Mouse (Mus musculus) Patski (cell line): ENCODE results near the gene Ccdc82. TPM values are rescaled to one million over a fixed set of nuclear protein-coding genes. Genes with fewer than 3 reads are reported as not detected.
A peak's percentile ranks its signal among the peaks of the same experiment; 100 is the strongest.

ENCODE experiments used
- ATAC-seq: fragments of 100-300 bp; one replicate; pipeline ENCODE4 v1.8.0; 2021
- CTCF ChIA-PET: fragments of 350-600 bp; sonication (Branson Sonifier 250); formaldehyde crosslinking; loops from one replicate; lab custom pipeline; 2022; ENCODE audit warnings: inconsistent platforms; lab: Charles Lee
- POLR2A ChIA-PET: fragments of 350-600 bp; sonication (Branson Sonifier 250); formaldehyde crosslinking; loops from one replicate; lab custom pipeline; 2022; ENCODE audit warnings: antibody characterized with exemption, inconsistent platforms; lab: Charles Lee
- DNase-seq: peaks from one replicate; pipeline ENCODE4 v3.0.0-alpha.2; 2011; ENCODE audit warnings: low read depth, low spot score
- H3K27me3 ChIP-seq: fragments of 371-371 bp; one replicate; pipeline ENCODE4 v1.5.1; 2021
- CTCF ChIP-seq: fragments of 100-300 bp; IDR thresholded peaks from one replicate; pipeline ENCODE4 v1.5.1; 2021
- in situ Hi-C: fragments of 300-500 bp; cut with MboI; formaldehyde crosslinking; loops from 3 replicates; pipeline ENCODE4 v1.11.1; 2018; ENCODE audit warnings: low pct_unique_long_range_greater_than_20kb, mixed read lengths
- polyA plus RNA-seq: library from polyadenylated mRNA; unstranded; gene quantifications from one replicate; pipeline ENCODE4 v1.2.3, GENCODE M21; 2021

Ccdc82 gene
- polyA plus RNA-seq, 1 experiment from 2014 or later = 11.8 TPM

DNA sequence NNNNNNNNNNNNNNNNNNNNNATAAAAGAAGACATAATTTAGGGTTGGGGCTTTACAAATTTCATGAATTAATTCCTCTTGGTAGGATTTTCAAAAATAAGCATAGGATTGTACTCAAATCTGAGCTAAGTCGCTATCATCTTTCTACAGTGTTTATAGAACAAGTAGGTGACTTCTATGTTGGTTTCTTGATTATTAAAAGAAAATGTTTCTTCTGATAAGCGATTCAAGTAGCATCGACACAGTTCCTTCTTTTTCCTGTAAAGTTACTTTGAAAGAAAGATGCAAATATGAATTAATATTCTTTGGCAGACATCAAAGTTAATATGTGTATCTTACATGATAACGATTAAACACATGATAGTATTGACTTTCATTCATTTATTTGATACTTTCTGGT, 1.3 kb downstream of the Ccdc82 start:
- in situ Hi-C loops = no loop called here
- H3K27me3 ChIP-seq = no peaks in the 10 kb centered on the region
- ChIA-PET CTCF (interaction anchor here (1.4 kb wide), 1 partner anchor 17 kb away, joined by 5 read pairs; no protein-coding TSS in a partner anchor), POLR2A (no interaction called here)
- no peak for DNase-seq
- no peak for TF ChIP-seq CTCF
- no peak for ATAC-seq

DNA sequence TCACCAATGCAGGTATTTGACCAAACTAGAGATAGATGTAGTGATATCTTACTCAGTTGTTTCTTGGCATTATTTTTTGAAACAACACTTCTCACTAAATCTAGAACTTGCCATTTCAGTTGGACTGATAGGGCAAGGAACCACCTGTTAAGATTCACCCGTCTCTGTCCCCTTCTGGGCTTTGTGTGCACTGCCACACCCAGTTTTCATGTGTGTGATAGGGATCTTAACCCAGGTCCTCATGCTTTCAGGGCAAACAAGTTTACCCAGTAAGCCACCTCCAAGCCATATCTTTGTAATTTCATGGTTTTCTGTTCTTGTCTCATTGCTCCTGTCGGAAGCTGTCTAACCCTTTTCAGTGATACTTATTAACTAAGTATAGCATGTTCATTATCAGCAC, 4.5 kb downstream of the Ccdc82 start:
- no peak for DNase-seq
- H3K27me3 ChIP-seq = no peaks in the 10 kb centered on the region
- CTCF ChIA-PET = interaction anchor here (1.4 to 1.7 kb wide), 2 partner anchors 19 to 465 kb away, joined by 3 to 6 read pairs; no protein-coding TSS in a partner anchor
- POLR2A ChIA-PET = no interaction called here
- no peak for ATAC-seq
- in situ Hi-C loops = loop anchor here (5.0 kb wide), 1 partner anchor 36 kb away; no protein-coding TSS in a partner anchor
- TF ChIP-seq CTCF = no peak

DNA sequence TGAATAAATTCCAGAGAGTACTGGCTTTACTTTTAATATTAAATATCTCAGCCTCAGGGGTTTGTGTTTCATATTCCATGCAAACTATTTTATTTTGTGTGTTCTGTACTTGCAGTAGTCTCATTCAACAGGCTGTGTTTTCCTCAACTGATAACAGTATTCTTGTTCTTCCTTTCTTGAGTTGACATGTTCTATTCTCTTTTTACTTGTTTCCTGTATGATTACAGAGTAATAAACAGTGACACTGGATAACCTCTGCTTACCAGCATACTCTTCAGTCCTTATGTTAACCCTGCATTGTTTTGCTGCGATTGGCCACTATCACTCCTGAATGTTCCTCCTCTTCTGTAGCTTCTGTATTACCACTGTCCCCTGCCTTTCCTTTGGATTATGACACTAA, 10.0 kb downstream of the Ccdc82 start:
- ATAC-seq = no peak
- CTCF ChIA-PET = no interaction called here
- POLR2A ChIA-PET = no interaction called here

DNA sequence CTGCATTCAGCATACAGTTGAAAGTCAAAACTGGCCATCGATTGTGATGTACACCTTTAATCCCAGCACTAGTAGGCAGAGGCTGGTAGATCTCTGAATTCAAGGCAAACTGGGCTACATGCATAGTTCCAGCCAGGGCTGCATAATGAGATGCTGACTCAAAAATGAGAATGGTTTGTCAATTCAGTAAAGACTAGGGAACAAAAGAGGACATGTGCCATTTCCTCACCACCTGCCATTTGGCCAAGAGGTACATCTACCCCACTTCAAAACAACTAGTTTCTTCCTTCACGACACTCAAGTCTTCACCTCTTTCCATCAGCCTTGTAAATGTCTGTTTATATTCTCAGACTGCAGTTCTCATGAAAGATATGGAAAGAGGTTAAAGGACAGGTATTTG, 11.4 kb downstream of the Ccdc82 start:
- CTCF ChIA-PET = no interaction called here
- no peak for DNase-seq
- no peak for ATAC-seq
- H3K27me3 ChIP-seq = no peaks in the 10 kb centered on the region
- POLR2A ChIA-PET = no interaction called here
- no peak for TF ChIP-seq CTCF
- in situ Hi-C loops = no loop called here

More for the DNA sequence above, 10.0 kb downstream of the Ccdc82 start:
- H3K27me3 ChIP-seq = no peaks in the 10 kb centered on the region
- no peak for TF ChIP-seq CTCF
- in situ Hi-C loops = no loop called here
- DNase-seq = no peak

DNA sequence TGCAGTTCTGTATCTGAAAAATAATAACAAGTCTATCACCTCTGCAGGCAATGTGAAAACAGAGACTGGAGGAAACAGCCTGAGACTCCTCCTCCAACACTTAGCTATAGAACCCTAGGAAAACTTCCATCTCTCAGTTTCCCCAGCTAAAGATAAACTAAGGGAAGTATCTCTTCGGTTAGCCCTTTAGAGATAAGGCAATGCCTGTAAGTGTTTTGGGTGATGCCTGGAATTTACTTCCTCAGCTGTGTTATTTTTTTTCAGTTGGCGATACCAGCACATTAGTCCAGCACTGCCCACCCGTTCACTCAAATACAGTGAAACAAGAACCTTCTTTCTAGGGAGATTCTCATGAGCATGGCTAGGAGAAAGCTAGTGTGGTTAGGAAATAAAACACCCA, 14.2 kb downstream of the Ccdc82 start:
- DNase-seq (no peak), ATAC-seq (no peak)
- ChIA-PET POLR2A (interaction anchor here (0.6 kb wide), 1 partner anchor 489 kb away, joined by 3 read pairs; no protein-coding TSS in a partner anchor), CTCF (no interaction called here)
- H3K27me3 ChIP-seq = no peaks in the 10 kb centered on the region
- no peak for TF ChIP-seq CTCF
- in situ Hi-C loops = no loop called here

DNA sequence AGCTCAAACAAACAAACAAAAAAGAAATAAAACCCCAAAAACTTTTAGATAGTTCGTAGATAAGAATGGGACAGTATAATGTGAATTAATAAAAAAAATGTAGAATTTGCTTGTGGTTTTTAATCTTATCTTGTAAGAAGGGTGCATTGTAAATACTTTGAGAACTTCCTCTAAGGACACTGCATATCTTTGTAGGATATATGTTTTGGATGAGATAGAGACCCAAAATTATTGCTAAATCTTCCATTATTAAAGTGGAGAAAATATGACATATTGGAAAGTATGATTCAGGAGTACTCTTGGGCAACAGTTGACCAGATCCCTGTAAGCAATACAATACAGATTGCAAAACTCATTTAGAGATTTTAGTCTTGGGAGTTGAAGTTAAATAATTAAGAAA, 26.5 kb downstream of the Ccdc82 start:
- no peaks in the 10 kb centered on the region for H3K27me3 ChIP-seq
- POLR2A ChIA-PET = no interaction called here
- in situ Hi-C loops = no loop called here
- ATAC-seq (no peak), DNase-seq (no peak)
- CTCF ChIA-PET = no interaction called here
- no peak for TF ChIP-seq CTCF

DNA sequence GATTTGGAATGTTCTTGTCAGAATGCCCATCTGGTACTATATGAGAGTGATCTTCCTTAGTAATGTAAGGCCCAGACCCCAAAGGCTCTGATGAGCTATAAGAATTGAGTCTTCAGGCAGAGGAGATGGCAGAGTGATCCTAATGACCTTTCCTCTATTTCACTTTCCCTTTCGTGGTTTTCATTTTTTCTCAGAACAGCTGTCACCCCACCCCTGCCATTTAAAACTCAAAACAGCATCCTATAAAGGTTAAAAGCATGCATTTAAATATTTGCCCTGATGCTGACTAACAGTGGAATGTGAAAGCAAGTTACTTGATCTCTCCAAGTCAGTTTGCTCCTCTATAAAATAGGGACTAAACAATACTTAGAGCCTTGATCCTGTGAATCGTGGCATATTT, 40.7 kb downstream of the Ccdc82 start:
- ATAC-seq (no peak), DNase-seq (no peak)
- CTCF ChIA-PET = interaction anchor here (0.7 kb wide), 1 partner anchor 981 kb away, joined by 3 read pairs; no protein-coding TSS in a partner anchor
- TF ChIP-seq CTCF = no peak
- H3K27me3 ChIP-seq = no peaks in the 10 kb centered on the region
- POLR2A ChIA-PET = no interaction called here
- in situ Hi-C loops = loop anchor here (5.0 kb wide), 1 partner anchor 35 kb away; no protein-coding TSS in a partner anchor

DNA sequence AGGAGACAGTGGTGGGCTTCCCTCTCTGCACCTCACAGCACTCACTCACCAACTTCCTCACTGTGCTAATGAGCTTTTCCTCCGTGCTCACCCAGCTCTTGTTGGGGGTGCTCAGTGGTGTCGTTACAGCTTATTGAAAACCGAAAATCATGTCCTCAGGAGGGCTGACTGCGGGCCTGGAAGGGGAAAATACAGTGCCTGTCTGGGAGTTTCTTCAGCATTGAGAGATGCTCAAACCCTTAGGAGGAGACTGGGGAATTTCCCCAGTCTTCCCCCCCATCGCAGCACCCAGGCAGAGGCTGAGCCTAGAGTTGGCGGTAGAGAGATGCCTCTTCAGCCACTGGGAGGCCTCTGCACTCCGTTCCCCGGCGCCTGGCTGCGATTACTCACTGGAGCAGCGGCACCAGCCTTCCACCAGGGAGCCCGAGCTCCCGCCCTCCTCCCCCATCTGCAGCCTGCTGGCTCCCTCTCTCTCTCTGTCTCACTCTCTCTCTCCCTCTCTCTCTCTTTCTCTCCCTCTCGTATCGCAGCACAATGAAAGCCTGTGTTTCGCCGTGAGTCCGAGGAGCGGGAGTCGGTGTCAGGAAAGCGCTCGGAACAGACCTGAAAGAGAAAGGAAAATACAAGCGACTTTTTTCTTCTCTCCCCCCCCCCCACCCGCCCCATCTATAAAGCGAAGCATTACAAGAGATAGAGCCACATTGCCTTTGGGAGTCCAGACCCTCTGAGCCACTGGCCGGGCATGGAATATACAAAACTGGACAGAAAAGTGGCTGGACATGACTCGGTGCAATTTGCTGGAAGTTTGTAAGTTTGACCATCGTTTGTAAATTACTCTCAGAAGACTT, 49.7 kb downstream of the Ccdc82 start:
- peak; percentile 92 for TF ChIP-seq CTCF
- ChIA-PET CTCF (interaction anchor here (0.6 to 2.5 kb wide), 12 partner anchors 14 to 421 kb away, joined by 3 to 16 read pairs (median 5); no protein-coding TSS in a partner anchor), POLR2A (interaction anchor here (0.6 to 1.0 kb wide), 3 partner anchors 165 to 367 kb away, joined by 4 to 6 read pairs (median 6); no protein-coding TSS in a partner anchor)
- DNase-seq = no peak
- peak; percentile 95 for ATAC-seq
- H3K27me3 ChIP-seq = no peaks in the 10 kb centered on the region
- in situ Hi-C loops = no loop called here

DNA sequence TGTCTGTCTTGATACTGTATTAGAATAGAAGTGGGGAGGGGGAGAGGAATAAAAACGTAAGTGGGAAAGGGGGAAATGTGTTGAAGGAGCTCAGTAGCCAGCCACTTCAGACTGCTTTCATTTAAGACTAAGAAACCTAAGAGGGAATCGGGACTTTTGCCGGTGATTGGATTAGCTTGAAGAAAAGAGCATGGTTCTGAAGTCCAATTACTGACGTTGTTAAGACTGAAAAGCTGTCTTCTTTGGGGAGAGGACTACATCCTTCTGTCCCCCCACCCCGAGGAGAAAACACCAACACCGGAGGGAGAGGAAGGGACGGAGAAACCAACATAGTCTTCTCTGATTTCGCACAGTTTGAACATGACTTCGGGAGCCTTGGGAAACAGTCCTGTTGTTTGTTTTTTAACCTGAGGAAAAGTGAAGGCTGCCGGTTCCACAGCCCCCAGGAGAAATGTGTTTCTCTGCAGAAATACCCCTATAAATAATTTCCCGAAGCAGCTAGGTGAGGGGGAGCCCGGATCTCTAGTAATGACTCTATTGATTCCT, 50.4 kb downstream of the Ccdc82 start:
- POLR2A ChIA-PET = interaction anchor here (0.6 to 1.2 kb wide), 2 partner anchors 188 to 949 kb away, joined by 3 to 4 read pairs; no protein-coding TSS in a partner anchor
- CTCF ChIA-PET = interaction anchor here (0.6 to 2.5 kb wide), 10 partner anchors 13 to 420 kb away, joined by 3 to 16 read pairs (median 6); no protein-coding TSS in a partner anchor
- in situ Hi-C loops = no loop called here
- H3K27me3 ChIP-seq = no peaks in the 10 kb centered on the region
- no peak for DNase-seq
- ATAC-seq = no peak
- no peak for TF ChIP-seq CTCF

DNA sequence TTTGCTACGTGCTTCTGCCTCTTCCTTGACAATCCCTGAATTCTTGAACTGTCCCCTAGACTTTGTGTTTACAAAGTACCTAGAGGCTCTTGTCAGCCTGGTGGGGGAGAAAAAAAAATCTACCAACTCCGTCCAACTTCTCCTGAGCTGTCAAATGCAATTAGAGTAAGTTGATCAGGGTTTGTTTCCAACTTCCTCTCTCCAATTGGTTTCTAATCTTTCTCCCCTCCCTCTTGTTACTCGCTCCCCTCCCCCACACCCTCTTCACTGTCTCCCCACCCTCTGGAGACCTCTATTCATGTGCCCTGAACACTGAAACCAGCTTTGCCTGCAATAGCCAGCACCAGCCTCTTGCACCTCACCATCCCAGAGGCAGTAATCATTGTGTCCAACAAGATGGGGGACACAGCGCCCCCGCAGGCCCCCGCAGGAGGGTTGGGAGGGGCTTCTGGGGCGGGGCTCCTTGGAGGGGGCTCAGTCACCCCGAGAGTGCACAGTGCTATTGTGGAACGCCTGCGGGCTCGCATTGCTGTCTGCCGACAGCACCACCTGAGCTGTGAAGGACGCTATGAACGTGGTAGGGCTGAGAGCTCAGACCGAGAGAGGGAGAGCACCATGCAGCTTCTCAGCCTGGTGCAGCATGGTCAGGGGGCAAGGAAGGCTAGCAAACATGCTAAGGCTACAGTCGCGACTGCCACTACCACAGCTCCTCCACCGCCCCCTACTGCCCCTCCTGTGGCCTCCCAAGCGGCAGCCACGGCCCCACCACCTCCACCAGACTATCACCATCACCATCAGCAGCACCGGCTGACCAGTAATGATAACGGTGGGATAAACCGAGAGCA, 51.1 kb downstream of the Ccdc82 start, which contains the start of gene Maml2:
TSS of gene Maml2 (plus strand) at position 290 of the 845 bp plus-strand sequence.
- POLR2A ChIA-PET = interaction anchor here (0.6 to 1.5 kb wide), 4 partner anchors 24 to 949 kb away, joined by 3 to 4 read pairs (median 4); no protein-coding TSS in a partner anchor
- no peak for DNase-seq
- peak; percentile 51 for TF ChIP-seq CTCF
- no peaks in the 10 kb centered on the region for H3K27me3 ChIP-seq
- CTCF ChIA-PET = interaction anchor here (0.9 to 2.5 kb wide), 11 partner anchors 13 to 419 kb away, joined by 3 to 16 read pairs (median 5); no protein-coding TSS in a partner anchor
- in situ Hi-C loops = no loop called here
- peak; percentile 17 for ATAC-seq
